Mouse (Mus musculus) stomach, embryonic 14.5 days (tissue): ENCODE measurements at regions not wholly inside any gene's neighbourhood (a gene's known extent, or its start where the extent isn't known, plus 50 kb on each side); places are given as distances from the start of the nearest gene placed in this dataset.

Source experiments
- ATAC-seq: fragments of 200-750 bp; cut with Nextera tagmentation; 2 replicates; pipeline ENCODE4 v1.8.0; 2017; ENCODE audit warnings: low read depth, moderate TSS enrichment; ENCODE audit not compliant: insufficient number of reproducible peaks, insufficient read depth, low FRiP score
- H3K27ac ChIP-seq: fragments of 300-500 bp; sonication (generic); 2 replicates; pipeline ENCODE4 v1.5.1; 2014; ENCODE audit warnings: mild to moderate bottlenecking, low read length, moderate library complexity, mixed read lengths
- H3K27me3 ChIP-seq: fragments of 300-500 bp; sonication (generic); 2 replicates; pipeline ENCODE4 v1.6.1; 2014; ENCODE audit warnings: low read length, control low read depth, mixed read lengths; ENCODE audit not compliant: control insufficient read depth, insufficient read depth
- H3K36me3 ChIP-seq: fragments of 300-500 bp; sonication (generic); 2 replicates; pipeline ENCODE4 v1.6.1; 2014; ENCODE audit warnings: mild to moderate bottlenecking, control low read depth, low read length, moderate library complexity, mixed read lengths; ENCODE audit not compliant: control insufficient read depth, insufficient read depth
- H3K4me1 ChIP-seq: fragments of 300-500 bp; sonication (generic); 2 replicates; pipeline ENCODE4 v1.6.1; 2014; ENCODE audit warnings: low read length, control low read depth, mixed read lengths; ENCODE audit not compliant: control insufficient read depth, insufficient read depth
- H3K4me2 ChIP-seq: fragments of 300-500 bp; sonication (generic); replicated peaks from 2 replicates; pipeline ENCODE4 v1.6.1; 2014; ENCODE audit warnings: low read depth, low read length, control low read depth
- H3K4me3 ChIP-seq: fragments of 300-500 bp; sonication (generic); 2 replicates; pipeline ENCODE4 v1.5.1; 2014; ENCODE audit warnings: low read depth, low read length, control low read depth
- H3K9ac ChIP-seq: fragments of 300-500 bp; sonication (generic); replicated peaks from 2 replicates; pipeline ENCODE4 v1.6.1; 2014; ENCODE audit warnings: low read depth, mild to moderate bottlenecking, control low read depth, low read length, moderate library complexity, mixed read lengths
- H3K9me3 ChIP-seq: fragments of 300-500 bp; sonication (generic); 2 replicates; pipeline ENCODE4 v1.6.1; 2016; ENCODE audit warnings: low read depth, low read length, control low read depth; ENCODE audit not compliant: control insufficient read depth
- WGBS: fragments of 180-500 bp; shearing (Covaris S2); extraction: QIAGEN DNeasy Blood & Tissue Kit; methylation state at CpG from one replicate; pipeline ENCODE4 v1.1.7; 2014; 5-methylcytosine and 5-hydroxymethylcytosine counted together

DNA sequence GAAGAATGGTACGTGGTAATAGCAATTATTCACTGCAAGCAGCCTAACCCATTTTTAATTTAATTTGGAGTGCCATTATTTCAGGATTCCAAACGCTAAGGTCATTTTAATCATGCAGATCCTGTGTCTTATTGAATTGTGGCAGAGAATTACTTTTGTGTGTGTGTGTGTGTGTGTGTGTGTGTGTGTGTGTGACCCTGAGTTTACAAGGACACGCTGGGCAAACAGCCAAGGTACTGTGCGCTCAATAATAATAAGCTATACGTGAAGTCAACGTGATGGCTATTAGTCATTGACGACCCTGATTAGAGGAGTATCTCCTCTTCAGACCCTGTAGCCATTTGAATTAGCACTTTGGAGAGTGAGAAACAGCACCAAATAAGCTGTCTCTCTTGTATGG lies 144.1 kb downstream of the Klf7 start:
- Histone ChIP-seq H3K27me3 (no peaks in the 10 kb centered on the region), H3K4me1 (peaks cover 3% of the 10 kb centered on the region; the same call in 1 of the 2 replicates), H3K4me3 (no peak overlapping the region), H3K9ac (no peak overlapping the region), H3K9me3 (no peaks in the 10 kb centered on the region), H3K36me3 (no peaks in the 10 kb centered on the region), H3K27ac (no peak overlapping the region), H3K4me2 (no peak overlapping the region)
- WGBS: 78% methylated on average over 7 of the region's 7 CpGs
- no peak for ATAC-seq

DNA sequence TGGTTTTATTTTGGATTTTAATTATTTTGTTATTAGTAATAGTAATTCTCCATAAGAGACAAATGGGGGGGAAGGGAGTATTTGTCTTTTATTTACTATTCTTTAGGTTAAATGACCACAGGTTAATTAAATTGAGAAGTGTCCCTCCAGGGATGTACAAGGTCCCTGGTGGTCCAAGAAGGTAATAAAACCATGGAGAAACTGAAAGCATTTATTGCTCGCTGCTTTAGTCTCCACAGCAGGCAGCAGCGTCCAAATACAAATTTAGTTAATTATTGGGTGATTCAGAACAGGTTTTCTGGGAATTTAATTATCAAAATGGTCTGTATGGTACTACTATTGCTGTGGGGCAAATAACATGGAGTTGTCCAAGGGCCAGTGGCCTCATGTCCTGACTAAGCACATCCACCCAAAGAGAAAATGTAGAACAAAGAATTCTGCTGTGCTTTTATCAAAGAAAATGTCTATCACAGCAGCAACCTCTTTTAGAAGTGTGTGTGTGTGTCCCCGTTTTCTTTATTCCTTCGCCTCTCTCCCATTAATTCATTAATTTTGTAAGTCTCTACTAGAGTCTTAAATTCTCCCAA lies 144.7 kb downstream of the Klf7 start:
- ATAC-seq: no peak
- 87% methylated on average over 4 of the region's 4 CpGs for WGBS
- no peak overlapping the region for H3K27ac ChIP-seq

GRCm38 (mm10) chr1:63976862-63977261 lies 145.2 kb downstream of the Klf7 start:
- 56% methylated on average over 4 of the region's 4 CpGs for WGBS
- Histone ChIP-seq H3K9ac (no peak overlapping the region), H3K27me3 (no peaks in the 10 kb centered on the region), H3K36me3 (no peaks in the 10 kb centered on the region), H3K4me1 (peaks cover 3% of the 10 kb centered on the region; the same call in 1 of the 2 replicates), H3K4me3 (no peak overlapping the region), H3K4me2 (no peak overlapping the region), H3K27ac (no peak overlapping the region), H3K9me3 (no peaks in the 10 kb centered on the region)
- ATAC-seq: no peak

More for the DNA sequence above, 144.7 kb downstream of the Klf7 start:
- H3K27me3 ChIP-seq: no peaks in the 10 kb centered on the region
- H3K4me3 ChIP-seq: no peak overlapping the region
- no peak overlapping the region for H3K9ac ChIP-seq
- H3K4me2 ChIP-seq: no peak overlapping the region
- H3K36me3 ChIP-seq: no peaks in the 10 kb centered on the region
- H3K9me3 ChIP-seq: no peaks in the 10 kb centered on the region
- H3K4me1 ChIP-seq: peaks cover 3% of the 10 kb centered on the region; the same call in 1 of the 2 replicates

DNA sequence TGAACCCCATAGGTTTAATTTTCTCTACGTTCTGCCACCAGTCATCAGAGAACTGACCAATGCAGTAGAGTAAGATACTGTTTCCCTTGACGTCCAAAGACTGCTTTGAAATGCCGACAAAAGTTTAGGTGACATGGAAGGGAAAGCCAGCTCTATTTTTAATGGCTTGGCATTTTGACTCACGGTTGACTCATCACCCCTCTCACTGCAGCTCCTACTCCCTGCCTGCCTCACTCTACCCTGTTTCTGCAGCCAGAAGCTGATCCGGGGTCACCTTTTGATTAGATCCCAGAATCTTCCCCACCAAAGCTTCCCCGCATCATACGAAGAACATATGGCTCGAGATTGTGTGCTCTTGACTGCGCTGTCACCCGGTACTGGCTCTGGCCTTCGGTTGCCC lies 154.2 kb downstream of the Klf7 start:
- no peaks in the 10 kb centered on the region for H3K4me1 ChIP-seq
- H3K9ac ChIP-seq: no peak overlapping the region
- H3K27ac ChIP-seq: no peak overlapping the region
- WGBS: 84% methylated on average over 11 of the region's 11 CpGs
- no peak overlapping the region for H3K4me2 ChIP-seq
- H3K36me3 ChIP-seq: no peaks in the 10 kb centered on the region
- no peak for ATAC-seq
- no peak overlapping the region for H3K4me3 ChIP-seq
- no peaks in the 10 kb centered on the region for H3K9me3 ChIP-seq
- H3K27me3 ChIP-seq: no peaks in the 10 kb centered on the region

- H3K4me2 ChIP-seq: no peak overlapping the region
- no peaks in the 10 kb centered on the region for H3K9me3 ChIP-seq
- H3K27ac ChIP-seq: no peak overlapping the region
Observed at GRCm38 (mm10) chr1:63965446-63965845, 156.6 kb downstream of the Klf7 start.

GRCm38 (mm10) chr1:63964519-63964918 lies 157.6 kb downstream of the Klf7 start:
- 49% methylated on average over 1 of the region's 1 CpGs for WGBS
- H3K36me3 ChIP-seq: no peaks in the 10 kb centered on the region
- H3K4me3 ChIP-seq: no peak overlapping the region
- ATAC-seq: no peak
- no peak overlapping the region for H3K27ac ChIP-seq
- H3K4me2 ChIP-seq: no peak overlapping the region
- H3K4me1 ChIP-seq: no peaks in the 10 kb centered on the region
- no peaks in the 10 kb centered on the region for H3K9me3 ChIP-seq
- no peak overlapping the region for H3K9ac ChIP-seq
- H3K27me3 ChIP-seq: no peaks in the 10 kb centered on the region

More at GRCm38 (mm10) chr1:63965446-63965845, 156.6 kb downstream of the Klf7 start:
- H3K27me3 ChIP-seq: no peaks in the 10 kb centered on the region
- H3K4me1 ChIP-seq: no peaks in the 10 kb centered on the region
- H3K4me3 ChIP-seq: no peak overlapping the region
- no peak overlapping the region for H3K9ac ChIP-seq
- H3K36me3 ChIP-seq: no peaks in the 10 kb centered on the region
- ATAC-seq: no peak

DNA sequence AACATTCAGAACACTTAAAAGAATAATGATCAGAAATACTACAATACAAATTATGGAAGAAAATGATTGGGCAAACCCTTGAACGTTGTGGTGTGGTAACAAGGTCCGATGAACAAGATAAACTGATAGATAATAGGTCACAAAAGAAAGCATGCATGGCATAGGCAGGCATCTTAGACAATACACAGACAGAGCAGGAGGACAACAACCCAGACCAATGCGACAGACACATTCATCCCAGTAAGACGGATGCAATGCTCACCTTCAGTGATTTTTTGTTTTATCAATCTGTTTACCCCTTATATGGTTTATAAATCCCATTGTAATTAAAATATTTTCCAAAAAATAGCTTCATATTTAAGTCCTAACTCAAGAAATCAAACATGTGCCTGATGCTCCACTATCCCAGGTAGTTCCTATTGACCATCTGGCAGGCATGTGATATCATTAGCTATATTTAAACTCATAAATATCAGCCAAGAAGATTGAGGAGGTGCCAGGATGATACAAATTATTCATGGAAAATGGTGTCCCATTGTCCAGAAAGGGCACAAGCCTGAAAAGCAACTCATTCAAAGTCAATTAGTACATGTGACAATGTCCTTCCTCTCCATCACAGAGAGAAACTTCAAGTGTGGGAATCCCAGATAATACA lies 166.3 kb downstream of the Klf7 start:
- Histone ChIP-seq H3K9ac (no peak overlapping the region), H3K4me1 (no peaks in the 10 kb centered on the region), H3K27me3 (no peaks in the 10 kb centered on the region), H3K4me3 (no peak overlapping the region), H3K9me3 (no peaks in the 10 kb centered on the region), H3K27ac (no peak overlapping the region), H3K4me2 (no peak overlapping the region), H3K36me3 (no peaks in the 10 kb centered on the region)
- ATAC-seq: no peak
- WGBS: 94% methylated on average over 4 of the region's 4 CpGs

DNA sequence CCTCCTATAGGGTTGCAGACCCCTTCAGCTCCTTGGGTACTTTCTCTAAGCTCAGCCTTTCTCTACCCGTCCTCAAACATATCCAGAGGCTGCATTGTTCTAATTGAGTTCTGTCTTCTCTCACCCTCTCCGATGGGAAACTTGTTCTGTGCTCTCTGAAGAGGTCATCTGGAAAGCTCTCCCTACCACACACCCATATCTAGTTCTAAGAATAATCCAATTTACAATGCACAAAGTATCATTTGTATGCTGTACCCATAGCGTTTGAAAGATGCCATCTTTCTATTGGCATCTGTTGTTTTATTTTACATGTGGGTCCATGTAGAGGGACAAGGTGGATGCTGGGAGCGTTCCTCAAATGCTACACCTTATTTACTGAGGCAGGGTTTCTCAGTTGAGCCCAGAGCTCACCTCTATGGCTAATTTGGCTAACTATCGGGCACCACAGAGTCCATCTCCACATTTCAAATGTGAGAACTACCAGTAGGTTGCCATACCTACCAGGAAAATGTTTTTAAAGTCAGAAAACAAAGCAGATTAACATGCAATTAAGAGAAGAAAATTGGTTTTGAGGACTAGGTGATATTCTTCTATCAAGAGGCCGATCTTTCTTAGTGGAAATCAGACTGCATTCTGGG lies 167.1 kb downstream of the Klf7 start:
- Histone ChIP-seq H3K9ac (no peak overlapping the region), H3K4me3 (no peak overlapping the region), H3K36me3 (no peaks in the 10 kb centered on the region), H3K4me1 (no peaks in the 10 kb centered on the region), H3K27me3 (no peaks in the 10 kb centered on the region), H3K27ac (no peak overlapping the region), H3K4me2 (no peak overlapping the region), H3K9me3 (no peaks in the 10 kb centered on the region)
- ATAC-seq: no peak
- 90% methylated on average over 6 of the region's 6 CpGs for WGBS
